Mouse (Mus musculus): ENCODE measurements around the gene Ankrd44. TPM values are rescaled to one million over a fixed set of nuclear protein-coding genes. Genes with fewer than 3 reads are reported as not detected.
A peak's percentile ranks its signal among the peaks of the same experiment; 100 is the strongest.

Gene Ankrd44
- polyA plus RNA-seq, 1 experiment from 2014 or later = 11.2 TPM

DNA sequence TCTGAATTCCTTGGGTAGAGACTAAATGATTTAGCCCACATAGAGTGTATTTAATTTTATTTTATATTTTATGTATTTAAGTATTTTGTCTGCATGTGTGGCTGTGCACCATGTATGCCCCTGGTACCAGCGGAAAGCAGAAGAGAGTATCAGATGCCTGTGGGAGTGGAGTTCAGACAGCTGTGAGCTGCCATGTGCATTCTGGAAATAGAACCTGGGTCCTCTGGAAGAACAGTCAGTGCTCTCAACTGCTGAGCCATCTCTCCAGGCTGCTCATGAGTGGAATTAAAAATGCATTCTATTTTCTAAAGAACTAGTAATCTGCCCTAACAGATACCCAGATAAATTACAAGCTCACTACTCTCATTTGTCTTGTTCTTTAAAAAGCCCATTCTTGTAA is 104.4 kb downstream of the Ankrd44 start:
- no peak overlapping the region for H3K4me3 ChIP-seq (replicated peaks)
- no peaks in the 10 kb centered on the region for H3K36me3 ChIP-seq
- no peaks in the 10 kb centered on the region for H3K9me3 ChIP-seq
- WGBS = 94% methylated on average over 1 of the region's 1 CpGs
- no peak overlapping the region for H3K27ac ChIP-seq
- no peak overlapping the region for H3K4me2 ChIP-seq
- H3K9ac ChIP-seq = no peak overlapping the region
- H3K27me3 ChIP-seq (replicated peaks) = no peaks in the 10 kb centered on the region
- H3K4me1 ChIP-seq = peaks cover 6% of the 10 kb centered on the region
- ATAC-seq (ENCODE audit: insufficient read depth, low FRiP score, low read depth) = no peak

- no peak overlapping the region for H3K4me2 ChIP-seq
- no peaks in the 10 kb centered on the region for H3K4me1 ChIP-seq
- no peak overlapping the region for H3K9ac ChIP-seq
- no peak overlapping the region for H3K4me3 ChIP-seq (replicated peaks)
- H3K27me3 ChIP-seq (replicated peaks) = no peaks in the 10 kb centered on the region
- peak; percentile 91 for ATAC-seq (ENCODE audit: insufficient read depth, low FRiP score, low read depth)
- peak overlapping the region; percentile 12; the same call in 1 of the 2 replicates for H3K27ac ChIP-seq
- no peaks in the 10 kb centered on the region for H3K9me3 ChIP-seq
- no peaks in the 10 kb centered on the region for H3K36me3 ChIP-seq
- WGBS = 48% methylated on average over 9 of the region's 9 CpGs
Observed at GRCm38 (mm10) chr1:54815206-54815855, 110.9 kb downstream of the Ankrd44 start.

DNA sequence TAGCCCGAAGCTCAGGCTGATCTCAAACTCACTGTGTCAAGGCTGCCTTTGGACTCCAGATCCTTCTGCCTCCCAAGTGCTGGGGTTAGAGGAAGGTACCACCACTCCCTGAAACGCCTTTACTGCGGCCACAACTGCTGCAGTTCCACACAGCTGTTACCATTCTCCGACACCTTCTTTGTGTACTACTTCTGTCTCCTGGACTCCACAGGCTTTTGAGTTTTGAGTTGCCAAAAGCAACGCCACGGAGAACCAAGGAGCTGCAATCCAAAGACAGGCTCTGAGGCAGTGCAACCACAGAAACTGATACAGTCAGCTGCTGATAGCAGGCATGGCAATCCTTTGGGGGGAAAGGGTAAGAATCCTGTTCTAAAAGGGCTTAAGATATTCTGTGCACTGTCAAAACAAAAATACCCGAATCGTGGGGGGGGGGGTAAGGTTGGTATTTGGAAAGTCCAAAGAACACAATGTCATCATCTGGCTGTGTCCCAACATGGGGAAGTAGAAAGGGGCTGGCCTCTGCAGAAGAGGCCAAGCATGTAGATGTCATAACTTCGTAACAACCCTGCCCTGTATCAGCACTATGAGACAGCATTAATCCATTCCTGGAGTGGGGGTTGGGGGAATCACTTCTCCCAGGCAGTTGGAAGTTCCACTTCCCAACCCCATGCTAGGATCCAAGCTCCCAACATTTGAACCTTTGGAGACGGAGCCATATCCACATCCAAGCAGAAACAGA is 116.2 kb downstream of the Ankrd44 start:
- Histone ChIP-seq H3K36me3 (no peaks in the 10 kb centered on the region), H3K27me3 (replicated peaks) (no peaks in the 10 kb centered on the region), H3K9me3 (no peaks in the 10 kb centered on the region), H3K4me1 (no peaks in the 10 kb centered on the region), H3K27ac (no peak overlapping the region), H3K9ac (no peak overlapping the region), H3K4me3 (replicated peaks) (no peak overlapping the region), H3K4me2 (no peak overlapping the region)
- ATAC-seq (ENCODE audit: insufficient read depth, low FRiP score, low read depth) = no peak
- 74% methylated on average over 10 of the region's 10 CpGs for WGBS

- ATAC-seq (ENCODE audit: insufficient read depth, low FRiP score, low read depth) = no peak
- Histone ChIP-seq H3K9ac (no peak overlapping the region), H3K4me1 (no peaks in the 10 kb centered on the region), H3K4me2 (no peak overlapping the region), H3K4me3 (replicated peaks) (no peak overlapping the region), H3K27me3 (replicated peaks) (no peaks in the 10 kb centered on the region), H3K27ac (no peak overlapping the region), H3K9me3 (no peaks in the 10 kb centered on the region), H3K36me3 (no peaks in the 10 kb centered on the region)
- 95% methylated on average over 13 of the region's 13 CpGs for WGBS
Observed at GRCm38 (mm10) chr1:54809098-54809490, 117.1 kb downstream of the Ankrd44 start.

GRCm38 (mm10) chr1:54808401-54809097 is 117.6 kb downstream of the Ankrd44 start:
- no peaks in the 10 kb centered on the region for H3K36me3 ChIP-seq
- no peak overlapping the region for H3K4me3 ChIP-seq (replicated peaks)
- 54% methylated on average over 4 of the region's 4 CpGs for WGBS
- no peak overlapping the region for H3K4me2 ChIP-seq
- no peaks in the 10 kb centered on the region for H3K4me1 ChIP-seq
- no peaks in the 10 kb centered on the region for H3K27me3 ChIP-seq (replicated peaks)
- H3K9ac ChIP-seq = no peak overlapping the region
- H3K9me3 ChIP-seq = no peaks in the 10 kb centered on the region
- ATAC-seq (ENCODE audit: insufficient read depth, low FRiP score, low read depth) = no peak
- no peak overlapping the region for H3K27ac ChIP-seq

DNA sequence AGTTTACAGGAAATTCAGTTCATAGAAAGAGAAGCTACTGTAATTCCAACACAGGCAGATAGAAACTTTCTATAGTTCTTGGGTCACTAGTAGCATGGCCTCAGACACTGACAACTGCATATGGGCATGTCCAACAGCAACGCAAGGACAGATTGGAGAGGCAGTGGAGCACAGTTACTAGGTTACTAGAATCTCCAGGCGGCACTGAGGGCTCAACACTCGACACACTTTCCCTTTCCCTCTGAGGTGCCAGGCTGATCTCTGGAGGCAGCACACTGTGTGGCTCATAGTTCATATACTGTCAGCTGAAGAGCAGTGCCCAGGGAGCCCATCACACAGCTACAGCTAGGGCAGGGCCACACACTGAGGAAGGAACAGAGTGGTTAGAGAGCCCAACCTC is 118.4 kb downstream of the Ankrd44 start:
- 95% methylated on average over 3 of the region's 3 CpGs for whole genome bisulfite sequencing
- no peak for ATAC-seq (ENCODE audit: insufficient read depth, low FRiP score, low read depth)
- H3K36me3 ChIP-seq = no peaks in the 10 kb centered on the region
- H3K9ac ChIP-seq = no peak overlapping the region
- no peak overlapping the region for H3K4me3 ChIP-seq (replicated peaks)
- H3K27ac ChIP-seq = no peak overlapping the region
- no peaks in the 10 kb centered on the region for H3K27me3 ChIP-seq (replicated peaks)
- H3K4me2 ChIP-seq = no peak overlapping the region
- H3K4me1 ChIP-seq = no peaks in the 10 kb centered on the region
- no peaks in the 10 kb centered on the region for H3K9me3 ChIP-seq

- H3K27me3 ChIP-seq (replicated peaks) = no peaks in the 10 kb centered on the region
- no peak for ATAC-seq (ENCODE audit: insufficient read depth, low FRiP score, low read depth)
- H3K27ac ChIP-seq = no peak overlapping the region
Observed at GRCm38 (mm10) chr1:54806116-54806850, 119.9 kb downstream of the Ankrd44 start.

DNA sequence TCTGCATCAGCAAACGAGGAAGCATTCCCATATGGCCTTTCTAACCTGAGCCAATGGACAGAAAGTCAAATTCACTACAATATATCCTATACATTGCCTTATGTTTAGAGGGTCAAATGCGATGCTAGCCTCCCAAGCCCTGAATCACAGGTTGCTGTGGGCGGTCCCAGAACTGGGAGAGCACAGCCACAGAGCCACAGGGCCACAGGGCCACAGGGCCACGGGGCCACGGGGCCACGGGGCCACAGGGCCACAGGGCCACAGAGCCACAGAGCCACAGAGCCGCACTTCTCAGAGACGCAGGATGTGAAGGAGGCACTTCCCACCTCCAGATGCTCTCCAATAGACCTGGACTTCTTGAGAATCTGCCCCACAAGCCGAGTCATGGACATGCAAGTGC is 121.8 kb downstream of the Ankrd44 start:
- no peaks in the 10 kb centered on the region for H3K36me3 ChIP-seq
- WGBS = 89% methylated on average over 9 of the region's 9 CpGs

More at GRCm38 (mm10) chr1:54806116-54806850, 119.9 kb downstream of the Ankrd44 start:
- Histone ChIP-seq H3K4me2 (no peak overlapping the region), H3K36me3 (no peaks in the 10 kb centered on the region), H3K4me1 (no peaks in the 10 kb centered on the region), H3K4me3 (replicated peaks) (no peak overlapping the region), H3K9ac (no peak overlapping the region), H3K9me3 (no peaks in the 10 kb centered on the region)
- WGBS = 81% methylated on average over 2 of the region's 2 CpGs

GRCm38 (mm10) chr1:54802703-54803102 is 123.5 kb downstream of the Ankrd44 start:
- 70% methylated on average over 11 of the region's 11 CpGs for WGBS
- ATAC-seq (ENCODE audit: insufficient read depth, low FRiP score, low read depth) = no peak
- no peak overlapping the region for H3K4me3 ChIP-seq (replicated peaks)
- H3K9ac ChIP-seq = no peak overlapping the region
- no peaks in the 10 kb centered on the region for H3K27me3 ChIP-seq (replicated peaks)
- H3K4me1 ChIP-seq = no peaks in the 10 kb centered on the region
- no peak overlapping the region for H3K4me2 ChIP-seq
- no peak overlapping the region for H3K27ac ChIP-seq
- no peaks in the 10 kb centered on the region for H3K36me3 ChIP-seq
- no peaks in the 10 kb centered on the region for H3K9me3 ChIP-seq

More for the DNA sequence above, 121.8 kb downstream of the Ankrd44 start:
- Histone ChIP-seq H3K9me3 (no peaks in the 10 kb centered on the region), H3K4me3 (replicated peaks) (no peak overlapping the region), H3K4me2 (no peak overlapping the region), H3K27me3 (replicated peaks) (no peaks in the 10 kb centered on the region), H3K27ac (no peak overlapping the region), H3K9ac (no peak overlapping the region), H3K4me1 (no peaks in the 10 kb centered on the region)
- ATAC-seq (ENCODE audit: insufficient read depth, low FRiP score, low read depth) = no peak

- Histone ChIP-seq H3K36me3 (no peaks in the 10 kb centered on the region), H3K9ac (no peak overlapping the region), H3K4me3 (replicated peaks) (no peak overlapping the region), H3K27ac (no peak overlapping the region), H3K4me1 (no peaks in the 10 kb centered on the region), H3K27me3 (replicated peaks) (no peaks in the 10 kb centered on the region), H3K4me2 (no peak overlapping the region), H3K9me3 (no peaks in the 10 kb centered on the region)
- ATAC-seq (ENCODE audit: insufficient read depth, low FRiP score, low read depth) = no peak
- 68% methylated on average over 2 of the region's 3 CpGs for WGBS
Observed at GRCm38 (mm10) chr1:54801256-54801655, 124.9 kb downstream of the Ankrd44 start.

DNA sequence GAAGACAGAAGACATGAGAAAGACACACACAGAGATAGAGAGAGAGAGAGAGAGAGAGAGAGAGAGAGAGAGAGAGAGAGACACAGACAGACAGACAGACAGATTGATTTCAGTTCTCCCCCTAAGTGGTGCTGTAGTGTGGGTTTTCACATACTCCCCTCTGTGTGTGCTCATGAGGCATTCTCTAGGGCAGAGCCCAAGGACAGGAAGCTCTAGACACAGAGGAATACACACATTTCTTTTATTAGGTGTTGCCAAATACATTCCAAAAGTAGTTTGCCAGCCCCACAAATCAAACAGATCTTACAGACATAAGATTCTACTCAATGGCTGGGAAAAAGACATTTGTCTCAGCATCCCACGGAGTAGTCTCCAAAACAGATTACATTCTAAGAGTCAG is 126.8 kb downstream of the Ankrd44 start:
- no peak overlapping the region for H3K4me3 ChIP-seq (replicated peaks)
- no peak overlapping the region for H3K4me2 ChIP-seq
- WGBS = 56% methylated on average over 1 of the region's 1 CpGs
- H3K36me3 ChIP-seq = no peaks in the 10 kb centered on the region
- no peaks in the 10 kb centered on the region for H3K4me1 ChIP-seq
- no peaks in the 10 kb centered on the region for H3K9me3 ChIP-seq
- ATAC-seq (ENCODE audit: insufficient read depth, low FRiP score, low read depth) = no peak
- no peak overlapping the region for H3K9ac ChIP-seq
- H3K27ac ChIP-seq = no peak overlapping the region
- H3K27me3 ChIP-seq (replicated peaks) = no peaks in the 10 kb centered on the region
